Mouse (Mus musculus) neural tube, embryonic 14.5 days (tissue): Measurements from ENCODE around the gene Nav3. TPM values are rescaled to one million over a fixed set of nuclear protein-coding genes. Genes with fewer than 3 reads are reported as not detected.

Experiments used
- ATAC-seq: fragments of 200-750 bp; cut with Nextera tagmentation; 2 replicates; pipeline ENCODE4 v1.8.0; 2017; ENCODE audit warnings: low read depth, mild to moderate bottlenecking, moderate TSS enrichment, moderate library complexity
- H3K27ac ChIP-seq: fragments of 300-500 bp; sonication (generic); 2 replicates; pipeline ENCODE4 v1.5.1; 2014; ENCODE audit warnings: low read depth, mild to moderate bottlenecking, control low read depth, low read length, moderate library complexity, mixed read lengths
- H3K27me3 ChIP-seq: fragments of 300-500 bp; sonication (generic); 2 replicates; pipeline ENCODE4 v1.6.1; 2014; ENCODE audit warnings: low read length; ENCODE audit not compliant: control insufficient read depth, insufficient read depth
- H3K36me3 ChIP-seq: fragments of 300-500 bp; sonication (generic); 2 replicates; pipeline ENCODE4 v1.6.1; 2014; ENCODE audit warnings: low read length, mixed read lengths; ENCODE audit not compliant: control insufficient read depth, insufficient read depth
- H3K4me1 ChIP-seq: fragments of 300-500 bp; sonication (generic); 2 replicates; pipeline ENCODE4 v1.6.1; 2014; ENCODE audit warnings: low read length; ENCODE audit not compliant: control insufficient read depth, insufficient read depth
- H3K4me2 ChIP-seq: fragments of 300-500 bp; sonication (generic); 2 replicates; pipeline ENCODE4 v1.6.1; 2014; ENCODE audit warnings: mild to moderate bottlenecking, low read depth, low read length, control low read depth
- H3K4me3 ChIP-seq: fragments of 300-500 bp; sonication (generic); 2 replicates; pipeline ENCODE4 v1.5.1; 2014; ENCODE audit warnings: low read depth, low read length, control low read depth, mixed read lengths
- H3K9ac ChIP-seq: fragments of 300-500 bp; sonication (generic); replicated peaks from 2 replicates; pipeline ENCODE4 v1.6.1; 2014; ENCODE audit warnings: low read depth, mild to moderate bottlenecking, control low read depth, low read length, mixed read lengths
- H3K9me3 ChIP-seq: fragments of 300-500 bp; sonication (generic); 2 replicates; pipeline ENCODE4 v1.6.1; 2016; ENCODE audit warnings: low read length; ENCODE audit not compliant: control insufficient read depth
- WGBS: fragments of 180-500 bp; shearing (Covaris S2); extraction: QIAGEN DNeasy Blood & Tissue Kit; methylation state at CpG from one replicate; pipeline ENCODE4 v1.1.7; 2014; 5-methylcytosine and 5-hydroxymethylcytosine counted together
- polyA plus RNA-seq: library from polyadenylated mRNA; unstranded; fragments of >200 nt; fragmentation: Nextera tagmentation; extraction: Ambion mirVana; gene quantifications from 2 replicates; pipeline ENCODE4 v1.2.1, GENCODE M21; 2014

The Nav3 gene
- polyA plus RNA-seq, 1 experiment from 2014 or later, result 34.6 TPM

DNA sequence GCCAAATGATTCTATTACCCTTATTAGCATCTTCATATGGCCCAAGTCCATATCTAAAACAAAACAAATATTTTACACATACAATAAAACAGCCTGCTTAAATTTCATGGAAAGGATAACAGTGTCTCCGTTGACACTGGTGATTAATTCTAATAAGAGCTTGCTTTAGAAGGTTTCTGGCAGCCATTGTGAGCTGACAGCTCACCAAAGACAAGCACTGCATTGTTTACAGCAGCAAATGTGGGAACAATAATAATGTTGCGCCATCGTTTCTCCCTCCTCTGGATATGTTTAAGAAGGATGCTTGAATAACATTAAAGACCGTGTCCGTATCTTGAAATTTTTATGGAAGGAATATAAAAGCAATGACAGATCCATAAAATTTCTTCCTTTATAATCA is 280.1 kb downstream of the Nav3 start:
- WGBS, result 53% methylated on average over 5 of the region's 5 CpGs
- no peaks in the 10 kb centered on the region for H3K36me3 ChIP-seq

DNA sequence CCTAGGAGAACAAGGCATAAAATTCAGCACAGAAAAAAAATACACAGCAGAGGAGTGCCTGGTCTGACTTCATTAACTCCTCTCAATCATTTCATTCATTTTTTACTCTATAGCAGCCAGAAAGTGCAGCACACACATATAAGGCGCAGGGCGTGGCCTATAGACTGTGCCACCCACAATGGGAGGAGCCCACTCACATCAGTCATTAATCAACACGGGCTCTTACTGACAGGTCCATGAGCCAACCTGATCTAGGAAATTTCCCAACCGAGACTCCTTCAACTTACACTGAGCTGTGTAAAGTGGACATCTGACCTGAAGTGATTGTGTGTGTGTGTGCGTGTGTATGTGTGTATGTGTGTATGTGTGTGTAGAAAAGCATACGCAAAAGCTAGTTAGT is 286.6 kb downstream of the Nav3 start:
- peak; percentile 38; the same call in 1 of the 2 replicates for ATAC-seq
- no peaks in the 10 kb centered on the region for H3K36me3 ChIP-seq
- no peaks in the 10 kb centered on the region for H3K27me3 ChIP-seq
- no peaks in the 10 kb centered on the region for H3K4me1 ChIP-seq
- no peak overlapping the region for H3K27ac ChIP-seq
- 80% methylated on average over 6 of the region's 6 CpGs for WGBS
- no peaks in the 10 kb centered on the region for H3K9me3 ChIP-seq
- no peak overlapping the region for H3K9ac ChIP-seq
- no peak overlapping the region for H3K4me3 ChIP-seq
- no peak overlapping the region for H3K4me2 ChIP-seq

More for the DNA sequence above, 280.1 kb downstream of the Nav3 start:
- ATAC-seq, result 0 out of 2 replicates have a peak, but pooled peaks have one; percentile 28
- Histone ChIP-seq H3K9ac (no peak overlapping the region), H3K9me3 (no peaks in the 10 kb centered on the region), H3K27ac (0 out of 2 replicates have a peak overlapping the region, but pooled peaks have one; percentile 23), H3K4me2 (no peak overlapping the region), H3K4me3 (no peak overlapping the region), H3K4me1 (no peaks in the 10 kb centered on the region), H3K27me3 (no peaks in the 10 kb centered on the region)

DNA sequence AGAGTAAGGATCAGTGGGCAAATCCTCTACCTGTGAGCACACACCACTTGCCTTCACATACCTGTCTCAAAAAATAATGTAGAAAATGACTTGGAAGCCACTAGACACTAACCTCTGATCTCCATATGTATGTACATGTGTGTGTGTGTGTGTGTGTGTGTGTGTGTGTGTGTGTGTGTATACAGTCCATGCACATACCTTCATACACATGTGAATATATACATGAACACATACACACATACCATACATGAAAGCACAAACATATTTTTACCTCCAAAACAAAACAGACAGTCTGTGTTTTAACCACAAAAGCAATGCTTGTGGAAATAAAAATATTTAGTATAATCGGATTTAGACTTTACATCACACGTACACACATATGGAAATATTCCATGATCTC is 287.1 kb downstream of the Nav3 start:
- Histone ChIP-seq H3K36me3 (no peaks in the 10 kb centered on the region), H3K9ac (no peak overlapping the region), H3K9me3 (no peaks in the 10 kb centered on the region), H3K27me3 (no peaks in the 10 kb centered on the region), H3K27ac (no peak overlapping the region), H3K4me3 (no peak overlapping the region), H3K4me2 (no peak overlapping the region), H3K4me1 (no peaks in the 10 kb centered on the region)
- no peak for ATAC-seq
- WGBS, result 87% methylated on average over 2 of the region's 2 CpGs

DNA sequence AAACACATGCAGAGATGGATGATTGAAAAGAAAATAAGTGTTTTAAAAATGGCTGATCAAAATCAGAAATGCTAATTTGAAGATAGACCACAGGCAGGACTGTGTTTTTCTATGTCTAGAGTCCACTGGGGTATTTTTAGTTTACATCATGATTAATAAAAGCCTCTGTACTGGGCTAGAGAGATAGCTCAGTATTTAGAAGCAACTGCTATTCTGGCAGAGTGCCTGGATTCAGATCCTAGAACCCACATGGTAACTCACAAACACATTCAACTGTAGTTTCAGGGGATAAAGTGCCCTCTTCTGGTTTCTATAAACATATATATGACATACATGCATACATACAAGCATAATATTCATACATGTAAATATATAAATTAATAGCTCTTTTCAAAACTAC is 293.4 kb downstream of the Nav3 start:
- Histone ChIP-seq H3K27me3 (no peaks in the 10 kb centered on the region), H3K9ac (no peak overlapping the region), H3K36me3 (no peaks in the 10 kb centered on the region), H3K27ac (no peak overlapping the region), H3K9me3 (no peaks in the 10 kb centered on the region), H3K4me2 (no peak overlapping the region), H3K4me1 (peaks cover 13% of the 10 kb centered on the region), H3K4me3 (no peak overlapping the region)
- ATAC-seq, result no peak

DNA sequence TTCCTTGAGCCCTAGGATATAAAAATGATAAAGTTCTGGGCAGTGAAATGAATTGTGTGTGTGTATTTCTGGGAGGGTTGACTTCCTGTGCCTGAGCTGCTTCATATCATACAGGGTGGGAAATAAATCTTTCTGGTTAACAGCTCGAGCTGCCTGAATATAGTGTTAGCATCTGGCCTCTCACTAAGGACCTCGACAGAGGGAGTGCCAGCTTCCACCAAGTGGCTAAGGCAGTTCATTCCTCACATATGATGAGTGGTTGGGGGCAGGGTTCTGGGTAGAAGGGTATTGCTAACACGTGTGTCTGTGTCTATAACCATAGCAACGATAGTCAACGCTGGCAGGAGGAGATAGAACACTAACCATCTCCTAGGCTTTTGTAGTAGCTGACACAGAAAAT is 295.1 kb downstream of the Nav3 start:
- no peaks in the 10 kb centered on the region for H3K9me3 ChIP-seq
- no peak overlapping the region for H3K4me2 ChIP-seq
- H3K4me3 ChIP-seq, result no peak overlapping the region
- no peak overlapping the region; the same call in none of the 2 replicates for H3K27ac ChIP-seq
- H3K4me1 ChIP-seq, result peaks cover 13% of the 10 kb centered on the region
- 36% methylated on average over 5 of the region's 5 CpGs for WGBS
- no peaks in the 10 kb centered on the region for H3K27me3 ChIP-seq
- no peak overlapping the region for H3K9ac ChIP-seq
- H3K36me3 ChIP-seq, result no peaks in the 10 kb centered on the region
- peak; percentile 87 for ATAC-seq

DNA sequence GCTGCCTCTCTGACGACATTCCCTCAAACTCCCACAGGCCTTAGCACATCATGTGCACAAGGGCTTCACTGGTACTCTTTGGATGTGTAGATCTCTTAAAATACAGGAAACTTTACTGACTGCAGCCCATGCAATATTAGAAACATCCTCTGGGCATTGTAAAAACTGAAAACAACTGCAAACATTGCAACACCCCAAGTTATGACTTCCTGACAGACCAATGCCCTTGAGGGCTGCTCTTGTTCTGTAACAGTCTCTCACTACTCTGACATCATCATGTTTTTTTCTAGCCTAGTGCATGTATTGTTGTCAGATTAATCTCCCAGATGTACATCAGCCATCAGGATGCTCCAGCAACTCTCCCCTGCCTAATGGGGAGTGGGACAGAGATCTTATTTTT is 296.5 kb downstream of the Nav3 start:
- Histone ChIP-seq H3K36me3 (no peaks in the 10 kb centered on the region), H3K27me3 (no peaks in the 10 kb centered on the region), H3K27ac (peak overlapping the region; percentile 57; the same call in 1 of the 2 replicates), H3K9ac (no peak overlapping the region), H3K9me3 (no peaks in the 10 kb centered on the region), H3K4me2 (no peak overlapping the region), H3K4me3 (no peak overlapping the region), H3K4me1 (peaks cover 18% of the 10 kb centered on the region)
- 33% methylated on average over 1 of the region's 1 CpGs for WGBS
- ATAC-seq, result 0 out of 2 replicates have a peak, but pooled peaks have one; percentile 29

DNA sequence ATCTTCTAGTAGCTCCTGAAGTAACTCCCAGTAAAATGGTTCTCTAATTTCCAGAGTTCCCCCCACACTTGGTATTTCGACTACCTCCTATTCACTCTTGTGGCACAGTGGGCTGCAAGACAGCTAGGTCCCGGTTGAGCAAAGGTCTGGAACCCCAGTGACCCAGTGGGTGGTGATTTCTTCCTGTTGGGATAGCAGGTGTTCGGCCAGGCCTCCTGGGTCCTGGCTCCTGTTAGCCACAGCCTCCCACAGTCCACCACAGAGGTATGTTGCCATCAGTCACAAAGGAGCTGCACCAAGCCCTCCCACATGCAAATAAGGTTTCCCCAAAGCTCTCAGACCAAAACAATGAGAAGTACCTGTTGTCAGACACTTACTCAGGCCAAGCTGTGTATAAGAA is 297.9 kb downstream of the Nav3 start:
- WGBS, result 62% methylated on average over 3 of the region's 3 CpGs
- Histone ChIP-seq H3K4me2 (no peak overlapping the region), H3K4me1 (peaks cover 29% of the 10 kb centered on the region), H3K36me3 (no peaks in the 10 kb centered on the region), H3K9ac (no peak overlapping the region), H3K9me3 (no peaks in the 10 kb centered on the region), H3K4me3 (no peak overlapping the region), H3K27ac (no peak overlapping the region), H3K27me3 (no peaks in the 10 kb centered on the region)
- ATAC-seq, result no peak

DNA sequence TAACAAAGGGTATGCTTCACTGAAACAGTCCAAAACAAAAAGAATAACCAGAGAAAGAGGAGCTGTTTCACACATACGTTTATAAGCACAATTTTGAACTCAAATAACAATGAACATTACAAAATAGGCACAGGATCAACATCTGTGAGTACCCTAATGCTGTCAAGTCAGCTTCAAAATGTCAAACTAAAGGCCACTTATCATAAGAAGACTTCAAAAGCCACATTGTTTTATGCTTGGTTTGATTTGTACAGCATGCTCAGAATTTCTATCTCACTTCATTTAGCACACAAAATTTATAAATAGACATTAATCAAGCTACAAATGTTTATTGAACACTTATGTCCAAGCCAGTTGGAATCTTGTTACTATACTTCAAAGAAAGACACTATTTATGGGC is 299.6 kb downstream of the Nav3 start:
- no peaks in the 10 kb centered on the region for H3K27me3 ChIP-seq
- no peak overlapping the region for H3K27ac ChIP-seq
- H3K4me2 ChIP-seq, result no peak overlapping the region
- no peak for ATAC-seq
- 51% methylated on average over 1 of the region's 1 CpGs for WGBS
- H3K4me3 ChIP-seq, result no peak overlapping the region
- peaks cover 29% of the 10 kb centered on the region for H3K4me1 ChIP-seq
- H3K9ac ChIP-seq, result no peak overlapping the region
- H3K36me3 ChIP-seq, result no peaks in the 10 kb centered on the region
- H3K9me3 ChIP-seq, result no peaks in the 10 kb centered on the region

DNA sequence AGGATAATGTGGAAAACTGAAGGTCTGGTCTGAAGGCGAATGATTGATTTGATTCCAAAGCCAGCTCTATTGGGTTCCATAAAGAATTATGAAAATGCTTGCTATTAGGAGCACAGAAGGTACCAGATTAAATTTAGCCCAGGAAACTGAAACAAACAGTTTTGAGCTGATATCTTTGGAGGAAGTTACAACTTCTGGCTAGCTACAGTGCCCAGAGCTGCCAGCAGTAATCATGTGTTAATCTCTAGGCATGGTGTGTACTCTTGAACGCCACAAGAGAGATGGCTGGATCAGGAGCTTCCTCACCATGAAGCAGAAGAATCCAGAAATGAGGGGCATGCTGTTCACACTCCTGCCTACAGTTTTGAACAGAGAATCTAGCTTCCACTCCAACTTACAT is 300.5 kb downstream of the Nav3 start:
- H3K9me3 ChIP-seq, result no peaks in the 10 kb centered on the region
- H3K4me1 ChIP-seq, result peaks cover 23% of the 10 kb centered on the region
- H3K36me3 ChIP-seq, result no peaks in the 10 kb centered on the region
- 73% methylated on average over 2 of the region's 2 CpGs for WGBS
- ATAC-seq, result no peak
- peak overlapping the region; percentile 6; the same call in 1 of the 2 replicates for H3K27ac ChIP-seq
- H3K27me3 ChIP-seq, result no peaks in the 10 kb centered on the region
- H3K9ac ChIP-seq, result no peak overlapping the region
- no peak overlapping the region for H3K4me2 ChIP-seq
- no peak overlapping the region for H3K4me3 ChIP-seq
